Mouse (Mus musculus): ENCODE results near the gene Tpt1. TPM values are rescaled to one million over a fixed set of nuclear protein-coding genes. Genes with fewer than 3 reads are reported as not detected.
"Not testable (repeated sequence)": the region's sequence is repeated elsewhere in the genome, so short reads cannot be mapped to it uniquely, and the experiment has no call there.

Gene Tpt1
- polyA plus RNA-seq, 1 experiment from 2014 or later: 926 TPM

DNA sequence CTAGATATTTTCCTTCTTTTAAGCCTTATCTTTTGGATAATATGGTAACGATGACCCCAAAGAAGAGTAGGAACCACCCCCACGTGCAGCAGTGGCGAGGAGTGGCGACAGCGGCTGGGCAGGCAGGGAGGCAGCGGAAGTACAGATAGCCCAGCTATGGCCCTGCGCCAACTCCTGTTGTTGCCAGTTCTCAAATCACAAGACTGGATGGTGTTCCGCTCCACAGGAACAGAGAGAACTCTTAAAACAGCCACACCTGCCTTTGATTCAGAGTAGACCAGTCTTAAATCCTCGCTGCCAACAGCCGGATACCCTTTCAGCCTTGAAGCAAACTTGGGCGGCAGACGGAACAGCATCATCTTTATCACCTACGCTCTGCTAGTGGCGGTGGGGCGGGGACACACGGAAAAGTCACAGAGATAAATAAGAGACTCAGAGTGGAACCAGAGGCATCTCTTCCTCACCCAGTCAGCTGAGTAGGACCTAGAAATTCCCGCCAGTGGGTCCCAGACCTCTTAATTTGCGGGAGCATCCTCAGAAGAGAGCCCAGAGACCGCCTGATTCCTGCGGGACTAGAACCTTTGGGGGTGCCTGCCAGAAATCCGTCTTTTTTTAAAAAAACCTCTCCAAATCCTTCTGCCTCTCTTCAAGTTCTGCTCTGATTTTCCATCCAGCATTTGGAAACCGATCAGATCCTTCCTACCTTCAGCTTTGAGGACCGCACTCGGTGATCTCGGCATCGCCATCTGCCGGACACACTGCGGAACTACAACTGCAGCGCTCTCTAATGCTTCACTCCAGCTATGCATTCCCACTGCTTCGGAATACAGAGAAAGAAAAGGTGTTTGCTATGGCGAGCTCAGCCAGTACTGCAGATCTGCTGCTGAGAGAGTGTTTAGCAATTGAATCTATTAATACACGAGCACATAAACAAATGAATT is 15.8 kb upstream of the Tpt1 start:
- peak overlapping the region; percentile 39 for H3K4me3 ChIP-seq
- peak; percentile 66 for ATAC-seq (replicated peaks; ENCODE audit: insufficient number of reproducible peaks, insufficient read depth, low FRiP score, low read depth)
- peak overlapping the region; percentile 59 for H3K27ac ChIP-seq
- 4% methylated on average over 32 of the region's 32 CpGs for WGBS
- H3K4me2 ChIP-seq: peak overlapping the region; percentile 67
- peaks cover 23% of the 10 kb centered on the region for H3K4me1 ChIP-seq (replicated peaks)
- H3K9ac ChIP-seq: peak overlapping the region; percentile 4
- 0 out of 2 replicates have a peak, but pooled peaks cover 4% of the 10 kb centered on the region for H3K27me3 ChIP-seq
- no peaks in the 10 kb centered on the region for H3K9me3 ChIP-seq (replicated peaks)
- H3K36me3 ChIP-seq: no peaks in the 10 kb centered on the region

DNA sequence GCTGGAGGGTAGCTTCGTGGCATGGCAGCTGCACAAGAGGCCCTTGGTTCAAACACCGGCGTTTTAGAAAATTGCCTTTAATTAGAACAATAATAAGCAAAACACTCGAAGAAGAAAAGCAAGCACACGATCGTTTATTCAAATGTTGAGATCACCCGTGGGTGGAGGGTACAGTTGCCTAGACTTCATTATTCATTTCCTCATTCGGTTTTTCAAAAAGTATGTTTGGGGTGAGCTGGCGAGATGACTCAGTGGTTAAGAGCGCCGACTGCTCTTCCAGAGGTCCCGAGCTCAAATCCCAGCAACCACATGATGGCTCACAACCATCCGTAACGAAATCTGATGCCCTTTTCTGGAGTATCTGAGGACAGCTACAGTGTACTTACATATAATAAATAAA is 15.1 kb upstream of the Tpt1 start:
- Histone ChIP-seq H3K27ac (peak overlapping the region; percentile 59; the same call in 1 of the 2 replicates), H3K4me1 (replicated peaks) (peaks cover 23% of the 10 kb centered on the region), H3K4me2 (peak overlapping the region; percentile 67; the same call in 1 of the 2 replicates)
- H3K4me3 ChIP-seq; H3K9ac ChIP-seq; H3K36me3 ChIP-seq; H3K27me3 ChIP-seq; H3K9me3 ChIP-seq (replicated peaks); ATAC-seq (replicated peaks; ENCODE audit: insufficient number of reproducible peaks, insufficient read depth, low FRiP score, low read depth): not testable (repeated sequence)
- 60% methylated on average over 14 of the region's 14 CpGs for WGBS

DNA sequence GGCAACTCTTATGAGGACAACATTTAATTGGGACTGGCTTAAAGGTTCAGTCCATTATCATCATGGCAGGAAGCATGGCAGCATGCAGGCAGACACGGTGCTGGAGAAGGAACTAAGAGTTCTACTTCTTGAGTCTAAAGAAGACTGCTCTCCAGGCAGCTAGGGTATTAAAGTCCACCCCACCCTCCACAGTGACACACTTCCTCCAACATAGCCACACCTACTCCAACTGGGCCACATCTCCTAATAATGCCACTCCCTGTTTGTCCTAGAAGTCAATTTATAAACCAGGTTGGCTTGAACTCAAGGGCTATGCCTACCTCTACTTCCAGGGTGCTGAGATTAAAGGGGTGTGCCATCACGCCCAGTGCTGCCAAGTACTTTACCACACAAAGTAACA is 12.9 kb upstream of the Tpt1 start:
- no peak overlapping the region for H3K4me3 ChIP-seq
- H3K4me2 ChIP-seq: no peak overlapping the region
- no peaks in the 10 kb centered on the region for H3K36me3 ChIP-seq
- no peaks in the 10 kb centered on the region for H3K9me3 ChIP-seq (replicated peaks)
- H3K27ac ChIP-seq: no peak overlapping the region
- peaks cover 40% of the 10 kb centered on the region for H3K4me1 ChIP-seq (replicated peaks)
- H3K27me3 ChIP-seq: 0 out of 2 replicates have a peak, but pooled peaks cover 4% of the 10 kb centered on the region
- 93% methylated on average over 2 of the region's 2 CpGs for whole genome bisulfite sequencing
- H3K9ac ChIP-seq: no peak overlapping the region
- ATAC-seq (replicated peaks; ENCODE audit: insufficient number of reproducible peaks, insufficient read depth, low FRiP score, low read depth): no peak

DNA sequence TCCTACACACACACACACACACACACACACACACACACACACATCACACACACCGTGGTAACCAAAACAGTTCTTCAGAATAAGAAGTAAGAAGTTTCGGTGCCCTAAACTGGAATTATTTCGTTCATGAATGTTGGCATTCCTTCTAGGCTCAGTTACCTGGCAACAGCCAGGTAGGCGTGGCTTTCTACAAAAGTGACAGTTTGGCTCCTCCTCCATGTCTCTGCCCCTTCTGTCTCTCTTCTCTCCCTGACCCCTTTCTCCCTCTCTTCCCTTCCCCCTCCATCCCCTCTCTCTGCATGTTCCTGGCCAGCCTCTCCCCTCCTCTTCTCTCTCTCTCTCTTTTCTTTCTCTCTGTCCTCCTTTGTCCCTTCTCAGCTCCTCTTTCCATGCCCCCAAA is 11.9 kb upstream of the Tpt1 start:
- H3K4me3 ChIP-seq: peak overlapping the region; percentile 58
- no peak overlapping the region for H3K9ac ChIP-seq
- H3K4me1 ChIP-seq (replicated peaks): peaks cover 49% of the 10 kb centered on the region

DNA sequence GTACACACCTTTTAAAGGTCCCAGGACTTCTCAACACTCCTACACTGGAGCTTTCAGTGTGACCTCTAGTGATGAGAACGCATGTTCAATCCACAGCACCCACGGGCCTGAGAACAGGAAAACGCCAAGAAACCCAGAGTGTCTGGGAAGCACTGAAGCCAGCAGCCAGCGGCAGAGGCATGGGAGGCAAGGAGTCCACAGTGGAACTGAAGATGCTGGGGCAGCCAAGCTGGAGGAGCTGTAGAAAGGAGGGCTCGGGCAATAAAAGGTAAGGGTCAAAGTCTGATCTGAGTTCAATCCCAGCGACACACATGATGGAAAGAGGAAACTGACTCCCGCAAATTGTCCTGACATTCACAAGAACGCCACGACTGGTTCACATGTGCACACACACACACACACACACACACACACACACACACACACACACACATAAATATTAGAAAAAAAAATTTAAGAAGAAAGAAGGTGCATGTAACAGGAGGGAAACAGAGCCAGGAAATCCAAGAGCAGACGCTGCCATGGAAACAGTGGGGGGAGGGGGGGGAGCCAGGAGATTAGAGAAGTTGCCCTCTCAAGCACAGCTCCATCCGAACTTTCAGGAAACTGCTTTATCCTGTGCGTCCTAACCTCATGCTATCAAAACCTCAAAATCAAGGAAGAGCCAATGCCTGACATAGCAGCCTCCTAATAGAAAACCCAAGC is 11.2 kb upstream of the Tpt1 start:
- Histone ChIP-seq H3K4me2 (peak overlapping the region; percentile 99), H3K9ac (peak overlapping the region; percentile 89), H3K27me3 (no peaks in the 10 kb centered on the region), H3K4me3 (peak overlapping the region; percentile 58), H3K4me1 (replicated peaks) (peaks cover 46% of the 10 kb centered on the region), H3K27ac (peak overlapping the region; percentile 99), H3K9me3 (replicated peaks) (no peaks in the 10 kb centered on the region), H3K36me3 (no peaks in the 10 kb centered on the region)
- peak; percentile 44 for ATAC-seq (replicated peaks; ENCODE audit: insufficient number of reproducible peaks, insufficient read depth, low FRiP score, low read depth)
- WGBS: 8% methylated on average over 12 of the region's 12 CpGs

More for the DNA sequence above, 11.9 kb upstream of the Tpt1 start:
- peak overlapping the region; percentile 99 for H3K27ac ChIP-seq
- H3K4me2 ChIP-seq: peak overlapping the region; percentile 99
- H3K27me3 ChIP-seq: 0 out of 2 replicates have a peak, but pooled peaks cover under 1% of the 10 kb centered on the region
- no peaks in the 10 kb centered on the region for H3K9me3 ChIP-seq (replicated peaks)
- no peaks in the 10 kb centered on the region for H3K36me3 ChIP-seq
- no peak for ATAC-seq (replicated peaks; ENCODE audit: insufficient number of reproducible peaks, insufficient read depth, low FRiP score, low read depth)
- WGBS: 41% methylated on average over 4 of the region's 4 CpGs

DNA sequence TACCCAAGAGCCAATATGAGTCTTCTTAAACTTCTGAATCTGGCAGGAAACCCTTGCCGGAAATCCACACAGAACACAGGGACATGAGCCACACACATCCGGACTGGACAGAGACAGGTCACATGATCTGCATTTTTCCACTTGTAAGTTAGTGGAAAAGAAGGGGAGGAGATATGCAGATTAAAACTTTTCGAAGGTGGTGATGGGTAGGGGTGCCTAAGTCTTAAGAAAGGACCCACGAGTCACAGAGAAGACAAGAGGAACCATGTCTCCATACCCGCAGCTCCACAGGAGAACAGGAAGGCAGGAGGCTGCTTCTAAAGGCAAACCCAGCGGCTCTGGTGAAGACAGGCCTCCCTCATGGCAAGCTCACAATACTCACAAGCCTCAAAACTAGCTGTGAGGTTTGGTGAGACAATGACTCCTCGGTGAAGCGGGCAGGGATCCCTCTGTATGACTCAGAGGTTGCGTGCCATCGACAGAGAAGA is 10.6 kb upstream of the Tpt1 start:
- peak overlapping the region; percentile 58 for H3K4me3 ChIP-seq
- peak; percentile 86 for ATAC-seq (replicated peaks; ENCODE audit: insufficient number of reproducible peaks, insufficient read depth, low FRiP score, low read depth)

DNA sequence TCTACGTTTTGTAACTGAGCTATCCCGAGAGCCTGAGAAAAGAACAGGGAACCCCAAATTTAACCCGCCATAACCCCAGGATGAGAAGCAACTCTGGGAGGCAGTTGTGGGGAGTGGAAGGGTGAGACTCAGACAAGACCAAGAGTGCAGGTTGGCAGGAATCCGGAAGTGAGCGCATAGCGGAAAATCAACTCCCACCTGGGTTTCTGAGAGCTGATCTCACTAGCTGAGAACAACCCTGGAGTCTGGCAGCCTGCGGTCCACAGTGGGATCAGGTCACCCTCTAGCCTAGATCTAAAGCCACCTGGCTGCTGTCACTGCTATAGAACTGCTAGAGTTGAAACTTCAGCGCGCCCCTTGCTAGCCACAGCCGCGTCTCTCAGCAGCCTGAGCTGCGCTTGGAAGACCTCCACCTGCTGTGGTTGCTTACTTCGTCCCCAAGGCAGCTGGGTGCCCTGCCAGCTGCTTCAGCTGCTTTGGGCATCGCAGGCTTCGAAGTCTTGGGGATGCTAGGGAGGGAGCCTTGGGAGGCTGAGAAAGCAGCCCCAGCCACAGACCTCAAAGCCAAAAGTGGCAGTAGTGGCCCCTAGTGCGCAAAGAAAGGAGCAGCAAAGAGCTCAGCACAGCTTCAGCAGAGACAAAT is 10.0 kb upstream of the Tpt1 start:
- H3K27me3 ChIP-seq: no peaks in the 10 kb centered on the region
- no peaks in the 10 kb centered on the region for H3K9me3 ChIP-seq (replicated peaks)
- H3K9ac ChIP-seq: peak overlapping the region; percentile 89
- peak overlapping the region; percentile 99 for H3K4me2 ChIP-seq
- peak; percentile 69 for ATAC-seq (replicated peaks; ENCODE audit: insufficient number of reproducible peaks, insufficient read depth, low FRiP score, low read depth)
- H3K4me3 ChIP-seq: peak overlapping the region; percentile 58
- WGBS: under 1% methylated on average over 16 of the region's 16 CpGs
- peak overlapping the region; percentile 99 for H3K27ac ChIP-seq
- no peaks in the 10 kb centered on the region for H3K36me3 ChIP-seq
- peaks cover 40% of the 10 kb centered on the region for H3K4me1 ChIP-seq (replicated peaks)

More for the DNA sequence above, 10.6 kb upstream of the Tpt1 start:
- Histone ChIP-seq H3K4me2 (peak overlapping the region; percentile 99), H3K9me3 (replicated peaks) (no peaks in the 10 kb centered on the region), H3K27ac (peak overlapping the region; percentile 99), H3K27me3 (no peaks in the 10 kb centered on the region), H3K4me1 (replicated peaks) (peaks cover 40% of the 10 kb centered on the region), H3K9ac (peak overlapping the region; percentile 89), H3K36me3 (no peaks in the 10 kb centered on the region)
- 1% methylated on average over 10 of the region's 10 CpGs for WGBS

DNA sequence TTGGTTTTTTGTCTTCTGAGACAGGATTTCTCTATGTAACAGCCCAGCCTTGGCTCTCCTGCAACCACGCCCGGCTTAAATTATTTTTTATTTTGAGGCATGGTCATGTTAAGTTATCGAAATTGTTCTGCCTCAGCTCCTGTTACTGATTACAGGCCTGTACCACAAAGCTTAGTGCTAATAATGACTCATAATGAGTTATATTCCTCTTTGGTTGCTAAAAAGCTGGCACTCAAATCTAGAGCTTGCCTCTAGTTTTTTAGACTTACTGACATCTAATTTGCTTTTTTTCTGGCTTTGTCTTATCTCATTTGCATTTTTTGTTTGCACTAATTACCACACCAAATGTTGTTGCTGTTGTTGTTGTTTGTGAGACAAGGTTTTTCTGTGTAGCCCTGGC is 8.3 kb upstream of the Tpt1 start:
- Histone ChIP-seq H3K4me3 (no peak overlapping the region), H3K4me2 (no peak overlapping the region), H3K9ac (no peak overlapping the region), H3K36me3 (no peaks in the 10 kb centered on the region), H3K27ac (peak overlapping the region; percentile 79), H3K4me1 (replicated peaks) (peaks cover 40% of the 10 kb centered on the region), H3K27me3 (no peaks in the 10 kb centered on the region), H3K9me3 (replicated peaks) (no peaks in the 10 kb centered on the region)
- WGBS: 89% methylated on average over 3 of the region's 3 CpGs
- ATAC-seq (replicated peaks; ENCODE audit: insufficient number of reproducible peaks, insufficient read depth, low FRiP score, low read depth): no peak

DNA sequence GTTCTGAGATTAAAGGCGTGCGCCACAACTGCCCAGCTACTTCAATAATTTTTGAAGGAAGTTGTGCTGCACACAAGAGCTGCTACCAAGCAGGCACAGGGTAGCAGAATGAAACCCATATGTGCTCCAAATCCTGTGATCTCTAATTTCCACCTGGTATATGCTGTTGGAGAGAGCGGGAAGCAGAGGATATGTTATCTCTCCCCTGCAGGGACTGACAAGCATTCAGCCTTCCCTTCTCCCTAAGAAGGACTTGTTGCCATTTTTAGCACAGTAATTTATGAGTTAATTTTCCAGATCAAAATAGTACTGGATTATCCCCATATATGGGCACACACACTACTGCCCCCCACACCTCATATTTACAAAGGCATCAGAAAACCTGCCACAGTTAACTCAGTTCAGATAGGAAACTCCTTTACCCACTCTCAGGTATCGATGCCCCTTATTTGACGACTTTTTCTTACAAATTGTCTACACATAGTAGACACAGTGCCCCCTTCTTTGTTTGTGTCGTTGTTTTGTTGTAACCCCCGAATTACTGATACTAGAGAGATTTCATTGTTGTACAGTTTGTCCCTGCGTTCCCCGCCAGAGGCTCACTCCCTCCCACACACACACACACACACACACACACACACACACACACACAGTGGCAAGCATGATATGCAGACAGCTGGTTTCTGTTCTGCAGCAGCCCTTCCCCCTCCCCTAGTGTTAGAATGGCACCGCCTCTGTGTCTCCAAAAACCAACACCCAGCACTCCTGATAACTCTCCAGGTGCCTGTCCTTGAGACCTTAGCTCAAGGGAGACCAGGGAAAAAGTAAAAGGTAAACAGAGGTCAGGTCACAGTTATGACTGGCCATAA is 7.6 kb upstream of the Tpt1 start:
- no peak overlapping the region for H3K9ac ChIP-seq
- H3K27me3 ChIP-seq: no peaks in the 10 kb centered on the region
- H3K36me3 ChIP-seq: no peaks in the 10 kb centered on the region
- H3K9me3 ChIP-seq (replicated peaks): no peaks in the 10 kb centered on the region
- peak overlapping the region; percentile 25 for H3K4me2 ChIP-seq
- no peak overlapping the region for H3K4me3 ChIP-seq
- WGBS: 32% methylated on average over 10 of the region's 10 CpGs
- H3K27ac ChIP-seq: peak overlapping the region; percentile 79
- ATAC-seq (replicated peaks; ENCODE audit: insufficient number of reproducible peaks, insufficient read depth, low FRiP score, low read depth): 0 out of 2 replicates have a peak, but pooled peaks have one; percentile 16
- H3K4me1 ChIP-seq (replicated peaks): peaks cover 46% of the 10 kb centered on the region

DNA sequence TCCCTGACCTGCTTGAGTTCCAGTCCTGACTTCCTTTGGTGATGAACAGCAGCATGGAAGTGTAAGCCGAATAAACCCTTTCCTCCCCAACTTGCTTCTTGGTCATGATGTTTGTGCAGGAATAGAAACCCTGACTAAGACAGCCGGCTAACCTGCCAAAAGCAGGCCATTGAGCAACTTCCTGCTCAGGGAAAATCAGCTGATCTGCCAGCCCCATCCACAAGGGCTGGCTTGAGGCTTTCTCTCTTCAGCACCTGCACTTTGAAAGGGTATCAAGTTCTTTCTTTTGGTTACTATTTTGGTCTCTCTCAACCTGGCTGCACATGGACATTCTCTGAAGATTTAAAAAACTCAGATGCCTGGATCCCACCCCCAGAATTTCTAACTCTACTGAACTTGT is 3.1 kb upstream of the Tpt1 start:
- H3K9me3 ChIP-seq (replicated peaks); H3K36me3 ChIP-seq; H3K4me2 ChIP-seq; ATAC-seq (replicated peaks; ENCODE audit: insufficient number of reproducible peaks, insufficient read depth, low FRiP score, low read depth); H3K27me3 ChIP-seq; H3K9ac ChIP-seq; H3K4me3 ChIP-seq: not testable (repeated sequence)
- WGBS: 47% methylated on average over 2 of the region's 2 CpGs
- Histone ChIP-seq H3K4me1 (replicated peaks) (peaks cover 27% of the 10 kb centered on the region), H3K27ac (peak overlapping the region; percentile 25)

Measured in heart, embryonic 15.5 days (tissue).